Mouse (Mus musculus): ENCODE data around the gene Adssl1. TPM values are rescaled to one million over a fixed set of nuclear protein-coding genes. Genes with fewer than 3 reads are reported as not detected.

Adssl1 gene
- total and polyA plus RNA-seq, 3 experiments: 0.05 TPM; not detected in 2

- Histone ChIP-seq H3K4me3 (ENCODE audit: low read depth, low read length) (no peak overlapping the region), H3K4me1 (ENCODE audit: insufficient read depth, low read depth, low read length) (peaks cover 80% of the 10 kb centered on the region), H3K9me3 (replicated peaks) (no peaks in the 10 kb centered on the region), H3K27me3 (ENCODE audit: insufficient read depth, low read length) (no peaks in the 10 kb centered on the region), H3K36me3 (replicated peaks) (peaks cover 99% of the 10 kb centered on the region)
- no peak; the same call in 1 of the 2 replicates for ATAC-seq (ENCODE audit: extremely low read depth, insufficient number of reproducible peaks, low FRiP score, poor library complexity, severe bottlenecking)
- DNase-seq (ENCODE audit: low spot score): no peak
- TF ChIP-seq GATA2 (IDR thresholded peaks at IDR 0.05; ENCODE audit: borderline replicate concordance, low read depth, low read length) (no peak), CTCF (IDR thresholded peaks at IDR 0.05; ENCODE audit: low read depth, low read length) (no peak), TAL1 (conservative IDR thresholded peaks at IDR 0.05; ENCODE audit: low read depth, low read length) (no peak), GATA1 (IDR thresholded peaks at IDR 0.05; ENCODE audit: borderline replicate concordance, low read length) (no peak)
Measured at GRCm38 (mm10) chr12:112665881-112666544, 46.2 kb downstream of the Adssl1 start.

DNA sequence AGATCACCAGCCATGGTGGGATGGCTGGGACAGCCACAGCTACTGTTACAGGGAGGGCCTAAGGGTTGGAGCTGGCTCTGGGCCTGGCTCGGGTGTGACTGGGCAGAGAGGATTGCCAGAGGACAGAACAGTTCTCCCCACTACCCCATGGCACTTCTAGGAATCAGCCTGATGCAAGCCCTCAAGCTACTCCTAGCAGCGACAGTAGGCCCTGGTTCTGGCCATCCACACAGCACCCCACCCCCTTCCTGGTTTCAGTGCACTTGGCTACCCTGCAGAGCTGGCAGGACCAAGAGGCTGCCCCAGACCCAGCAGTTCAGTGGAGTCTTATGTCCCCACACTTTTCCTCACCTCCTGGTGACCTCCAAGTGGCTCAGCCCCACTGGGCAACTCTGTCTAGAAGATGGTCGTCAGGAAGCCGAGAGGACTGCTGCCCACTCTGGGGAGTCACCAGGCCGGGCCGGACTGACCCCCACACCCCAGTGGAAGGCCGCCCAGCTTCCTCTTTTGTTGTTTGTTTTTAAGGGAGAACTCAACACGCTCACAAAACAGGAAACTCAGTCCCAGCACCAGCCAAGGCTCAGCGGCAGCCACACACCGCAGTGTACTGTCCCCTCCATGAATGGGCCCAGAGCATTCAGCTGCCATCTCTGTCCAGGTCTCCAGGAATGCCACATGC, 47.9 kb downstream of the Adssl1 start:
- Histone ChIP-seq H3K4me3 (ENCODE audit: low read depth, low read length) (peak overlapping the region; percentile 17; the same call in 1 of the 2 replicates), H3K4me1 (ENCODE audit: insufficient read depth, low read depth, low read length) (peaks cover 82% of the 10 kb centered on the region)
- ATAC-seq (ENCODE audit: extremely low read depth, insufficient number of reproducible peaks, low FRiP score, poor library complexity, severe bottlenecking): no peak; the same call in 1 of the 2 replicates

GRCm38 (mm10) chr12:112670718-112671393, 51.0 kb downstream of the Adssl1 start:
- Histone ChIP-seq H3K27me3 (ENCODE audit: insufficient read depth, low read length) (no peaks in the 10 kb centered on the region), H3K36me3 (replicated peaks) (peaks cover 69% of the 10 kb centered on the region), H3K4me1 (ENCODE audit: insufficient read depth, low read depth, low read length) (peaks cover 84% of the 10 kb centered on the region), H3K9me3 (replicated peaks) (no peaks in the 10 kb centered on the region), H3K4me3 (ENCODE audit: low read depth, low read length) (peak overlapping the region; percentile 80; the same call in 1 of the 2 replicates)
- ATAC-seq (ENCODE audit: extremely low read depth, insufficient number of reproducible peaks, low FRiP score, poor library complexity, severe bottlenecking) (no peak), DNase-seq (ENCODE audit: low spot score) (peak; percentile 58)
- TF ChIP-seq GATA1 (IDR thresholded peaks at IDR 0.05; ENCODE audit: borderline replicate concordance, low read length) (no peak), GATA2 (IDR thresholded peaks at IDR 0.05; ENCODE audit: borderline replicate concordance, low read depth, low read length) (no peak), POLR2AphosphoS5 (IDR thresholded peaks at IDR 0.05; ENCODE audit: insufficient replicate concordance, low read depth, low read length) (no peak), TAL1 (conservative IDR thresholded peaks at IDR 0.05; ENCODE audit: low read depth, low read length) (no peak), CTCF (IDR thresholded peaks at IDR 0.05; ENCODE audit: low read depth, low read length) (no peak)

More for the DNA sequence above, 47.9 kb downstream of the Adssl1 start:
- Histone ChIP-seq H3K36me3 (replicated peaks) (peaks cover 99% of the 10 kb centered on the region), H3K9me3 (replicated peaks) (no peaks in the 10 kb centered on the region), H3K27me3 (ENCODE audit: insufficient read depth, low read length) (no peaks in the 10 kb centered on the region)
- TF ChIP-seq TAL1 (conservative IDR thresholded peaks at IDR 0.05; ENCODE audit: low read depth, low read length) (no peak), GATA2 (IDR thresholded peaks at IDR 0.05; ENCODE audit: borderline replicate concordance, low read depth, low read length) (no peak), POLR2AphosphoS5 (IDR thresholded peaks at IDR 0.05; ENCODE audit: insufficient replicate concordance, low read depth, low read length) (no peak), GATA1 (IDR thresholded peaks at IDR 0.05; ENCODE audit: borderline replicate concordance, low read length) (no peak)
- DNase-seq (ENCODE audit: low spot score): no peak

GRCm38 (mm10) chr12:112671891-112672290, 52.0 kb downstream of the Adssl1 start:
- peak overlapping the region; percentile 80; the same call in 1 of the 2 replicates for H3K4me3 ChIP-seq (ENCODE audit: low read depth, low read length)
- H3K4me1 ChIP-seq (ENCODE audit: insufficient read depth, low read depth, low read length): peaks cover 82% of the 10 kb centered on the region
- TF ChIP-seq TAL1 (conservative IDR thresholded peaks at IDR 0.05; ENCODE audit: low read depth, low read length) (no peak), POLR2AphosphoS5 (IDR thresholded peaks at IDR 0.05; ENCODE audit: insufficient replicate concordance, low read depth, low read length) (no peak), GATA2 (IDR thresholded peaks at IDR 0.05; ENCODE audit: borderline replicate concordance, low read depth, low read length) (no peak), GATA1 (IDR thresholded peaks at IDR 0.05; ENCODE audit: borderline replicate concordance, low read length) (no peak), CTCF (IDR thresholded peaks at IDR 0.05; ENCODE audit: low read depth, low read length) (no peak)
- peaks cover 3% of the 10 kb centered on the region; the same call in 1 of the 2 replicates for H3K27me3 ChIP-seq (ENCODE audit: insufficient read depth, low read length)
- no peaks in the 10 kb centered on the region for H3K9me3 ChIP-seq (replicated peaks)
- peaks cover 58% of the 10 kb centered on the region for H3K36me3 ChIP-seq (replicated peaks)
- DNase-seq (ENCODE audit: low spot score) (no peak), ATAC-seq (ENCODE audit: extremely low read depth, insufficient number of reproducible peaks, low FRiP score, poor library complexity, severe bottlenecking) (no peak)

DNA sequence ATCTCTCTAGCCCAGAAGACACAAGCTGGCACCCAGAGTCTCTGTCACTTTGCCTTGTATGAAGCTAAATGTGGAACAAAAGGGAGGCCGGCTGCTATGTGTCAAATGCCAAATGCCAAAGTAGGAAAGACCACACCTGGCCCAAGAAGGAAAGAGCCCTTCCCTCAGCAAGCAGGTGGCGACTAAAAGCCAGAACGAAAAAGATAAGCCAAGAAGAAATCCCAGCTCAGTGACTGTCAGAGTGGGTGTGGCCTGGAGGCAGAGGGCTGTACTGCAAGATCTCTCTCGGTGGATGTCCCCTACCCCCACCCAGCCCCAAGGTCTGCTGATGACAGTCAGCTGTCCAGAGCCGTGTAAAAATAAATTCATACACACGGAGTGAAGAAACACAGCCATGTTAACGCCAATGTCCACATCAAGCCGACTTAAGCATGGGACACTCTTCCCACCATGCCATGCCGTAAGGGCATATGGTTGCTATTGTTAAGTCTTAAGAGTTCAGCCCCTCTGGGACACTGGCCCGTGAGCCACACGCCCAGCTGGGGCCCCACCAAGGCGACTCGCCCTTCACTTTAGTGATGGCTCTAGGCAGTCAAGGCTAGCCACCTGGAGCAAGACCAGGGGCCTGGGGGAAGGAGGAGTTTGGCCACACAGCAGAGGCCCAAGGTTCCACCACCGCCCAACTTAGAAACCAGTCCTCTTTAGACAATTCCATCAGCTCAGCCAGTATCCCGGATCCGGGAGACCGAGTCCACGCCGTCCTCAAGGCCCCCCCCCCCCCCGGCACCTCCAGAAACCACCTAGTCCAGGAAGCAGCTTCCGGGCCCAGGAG, 53.1 kb downstream of the Adssl1 start:
- Histone ChIP-seq H3K36me3 (replicated peaks) (peaks cover 48% of the 10 kb centered on the region), H3K4me1 (ENCODE audit: insufficient read depth, low read depth, low read length) (peaks cover 80% of the 10 kb centered on the region), H3K4me3 (ENCODE audit: low read depth, low read length) (peak overlapping the region; percentile 80), H3K27me3 (ENCODE audit: insufficient read depth, low read length) (peaks cover 14% of the 10 kb centered on the region), H3K9me3 (replicated peaks) (no peaks in the 10 kb centered on the region)
- DNase-seq (ENCODE audit: low spot score) (peak; percentile 88), ATAC-seq (ENCODE audit: extremely low read depth, insufficient number of reproducible peaks, low FRiP score, poor library complexity, severe bottlenecking) (peak; percentile 47)
- TF ChIP-seq GATA2 (IDR thresholded peaks at IDR 0.05; ENCODE audit: borderline replicate concordance, low read depth, low read length) (no peak), GATA1 (IDR thresholded peaks at IDR 0.05; ENCODE audit: borderline replicate concordance, low read length) (no peak), POLR2AphosphoS5 (IDR thresholded peaks at IDR 0.05; ENCODE audit: insufficient replicate concordance, low read depth, low read length) (no peak), CTCF (IDR thresholded peaks at IDR 0.05; ENCODE audit: low read depth, low read length) (no peak), TAL1 (conservative IDR thresholded peaks at IDR 0.05; ENCODE audit: low read depth, low read length) (no peak)

Data from G1E (cell line).